8 mouse cellular contexts compared by ENCODE assay signal in genomic region chr4:101069154-101069971, GRCm38 (mm10). TPM values are rescaled to one million over a fixed set of nuclear protein-coding genes. Genes with fewer than 3 reads are reported as not detected.
DNase-seq lines count a peak whose midpoint lies in the region; ATAC-seq lines count a peak whose summit lies in the region.

No protein-coding gene starts in this region.

- H3K4me3 ChIP-seq in forebrain, embryonic 16.5 days (replicated peaks; ENCODE audit: low read length), result peak overlapping the region; percentile 82
- H3K4me3 ChIP-seq in hindbrain, embryonic 11.5 days (ENCODE audit: low read depth, low read length), result peak overlapping the region; percentile 88

- intact Hi-C loops in left cerebral cortex, postnatal 10 days (cut with DNase I), result no loop called here

- peak; percentile 80 for ATAC-seq in forebrain, embryonic 16.5 days
- ATAC-seq in hindbrain, embryonic 11.5 days (ENCODE audit: low FRiP score), result peak; percentile 78
- peak; percentile 33 for ATAC-seq in megakaryocyte progenitor cell, adult 5-6 weeks (replicated peaks; ENCODE audit: poor library complexity)

- H3K9me3 ChIP-seq in forebrain, embryonic 16.5 days (ENCODE audit: control insufficient read depth, low read length), result no peaks in the 10 kb centered on the region
- no peaks in the 10 kb centered on the region for H3K9me3 ChIP-seq in hindbrain, embryonic 11.5 days (ENCODE audit: control insufficient read depth, low read length)

- H3K9ac ChIP-seq in forebrain, embryonic 16.5 days (replicated peaks; ENCODE audit: low read depth, low read length), result peak overlapping the region; percentile 73
- H3K9ac ChIP-seq in hindbrain, embryonic 11.5 days (ENCODE audit: low read depth, low read length), result peak overlapping the region; percentile 72

- no peak overlapping the region for H3K27ac ChIP-seq in forebrain, embryonic 16.5 days (ENCODE audit: low read length)
- no peak overlapping the region; the same call in 1 of the 2 replicates for H3K27ac ChIP-seq in hindbrain, embryonic 11.5 days (ENCODE audit: low read depth, low read length)

- H3K4me1 ChIP-seq in forebrain, embryonic 16.5 days (replicated peaks; ENCODE audit: control insufficient read depth, insufficient read depth, low read length), result peaks cover 6% of the 10 kb centered on the region
- no peaks in the 10 kb centered on the region; the same call in 1 of the 2 replicates for H3K4me1 ChIP-seq in hindbrain, embryonic 11.5 days (replicated peaks; ENCODE audit: control insufficient read depth, insufficient read depth, low read length)

- H3K4me2 ChIP-seq in forebrain, embryonic 16.5 days (ENCODE audit: low read length), result peak overlapping the region; percentile 97
- peak overlapping the region; percentile 84 for H3K4me2 ChIP-seq in hindbrain, embryonic 11.5 days (replicated peaks; ENCODE audit: low read depth, low read length)

- no peaks in the 10 kb centered on the region for H3K36me3 ChIP-seq in forebrain, embryonic 16.5 days (ENCODE audit: control insufficient read depth, insufficient read depth)
- no peaks in the 10 kb centered on the region for H3K36me3 ChIP-seq in hindbrain, embryonic 11.5 days (ENCODE audit: control insufficient read depth, insufficient read depth, low read length)

- peak; percentile 48 for DNase-seq in Muller cell, postnatal 12 days (ENCODE audit: inconsistent ontology term)
- DNase-seq in cerebellum, adult 18-20 months, result peak; percentile 4 to 19
- DNase-seq in hindbrain, embryonic 11.5 days (ENCODE audit: low spot score), result peak; percentile 67
- DNase-seq in left cerebral cortex, postnatal 10 days (ENCODE audit: extremely low spot score in 1 of 2, low spot score in 2 of 2), result peak; percentile 17 to 56
- DNase-seq in right cerebral cortex, postnatal 14 days, result peak; percentile 22
- no peak for DNase-seq in adipocyte (ENCODE audit: low spot score)

- under 1% methylated on average over 55 of the region's 55 CpGs for WGBS in forebrain, embryonic 16.5 days
- WGBS in hindbrain, embryonic 11.5 days, result 1% methylated on average over 53 of the region's 55 CpGs

- 0 out of 2 replicates have a peak, but pooled peaks cover 3% of the 10 kb centered on the region for H3K27me3 ChIP-seq in forebrain, embryonic 16.5 days (replicated peaks; ENCODE audit: control insufficient read depth, insufficient read depth, low read length)
- H3K27me3 ChIP-seq in hindbrain, embryonic 11.5 days (ENCODE audit: control insufficient read depth, insufficient read depth, low read length), result no peaks in the 10 kb centered on the region

RNA-seq across cellular contexts. Expression of gene Raver2, which starts 0.6 kb away (rescaled TPM):
- 4.2 and 4.7 TPM in 2 replicates for polyA plus RNA-seq in forebrain, embryonic 16.5 days (2015; fragmentation: Nextera tagmentation; extraction: Ambion mirVana)
- 11.2 and 13.4 TPM in 2 replicates for polyA plus RNA-seq in hindbrain, embryonic 11.5 days (2014; fragmentation: Nextera tagmentation; extraction: Ambion mirVana)
- total RNA-seq in left cerebral cortex, postnatal 10 days (2021), result 10 to 100 TPM; 27.6 to 28.3 TPM
- 0.15 TPM in 1 of 2 replicates, not detected in the other for total RNA-seq in megakaryocyte progenitor cell, adult 5-6 weeks (2015)
- 0.17 TPM in 2 replicates for total RNA-seq in megakaryocyte progenitor cell, adult 5-6 weeks (2017)

RNA-seq across cellular contexts. Expression of gene Gm10577, which starts 48.9 kb away (rescaled TPM):
- not detected in 2 replicates for polyA plus RNA-seq in forebrain, embryonic 16.5 days (2015; fragmentation: Nextera tagmentation; extraction: Ambion mirVana)
- not detected in 2 replicates for polyA plus RNA-seq in hindbrain, embryonic 11.5 days (2014; fragmentation: Nextera tagmentation; extraction: Ambion mirVana)
- total RNA-seq in left cerebral cortex, postnatal 10 days (2021), result not detected
- total RNA-seq in megakaryocyte progenitor cell, adult 5-6 weeks (2015), result not detected in 2 replicates
- total RNA-seq in megakaryocyte progenitor cell, adult 5-6 weeks (2017), result not detected in 2 replicates

Comparison
In these comparisons a context has a peak if more than half of its experiments do, and no peak if none do; other contexts are left out.
1. RNA of gene Raver2, which starts 0.6 kb away (total RNA-seq): 27.6 to 28.3 TPM in left cerebral cortex, postnatal 10 days; 0.15 to 0.17 TPM in megakaryocyte progenitor cell, adult 5-6 weeks; every median in the first group is over 10 times any median in the second.
2. Peak in every context shown above with its lines, with median percentiles within 50 percentile points of each other: ATAC-seq.